Mouse (Mus musculus) central nervous system, embryonic 14 days (tissue): ENCODE data around the gene Pcbp1. TPM values are rescaled to one million over a fixed set of nuclear protein-coding genes. Genes with fewer than 3 reads are reported as not detected.

Experiments
- polyA plus RNA-seq: library from polyadenylated mRNA; depleted of rRNA; stranded (reverse); fragments of >200 nt; gene quantifications from 2 replicates; pipeline ENCODE4 v1.2.3, GENCODE M21; 2012; rRNA removed

Pcbp1 gene
- polyA plus RNA-seq: 240 and 247 TPM in 2 replicates

GRCm38 (mm10) chr6:86526032-86526960 is at the start of gene Pcbp1:
Gene Pcbp1 (minus strand): TSS chr6:86526321.

Other genes with a start within 250 kb of the Pcbp1 start
- 47.6 and 51.4 TPM in 2 replicates for gene Fam136a, start 160.7 kb downstream of the Pcbp1 start, polyA plus RNA-seq
- 573 and 729 TPM in 2 replicates for gene Snrpg, start 155.0 kb downstream of the Pcbp1 start, polyA plus RNA-seq
- gene Pcyox1, start 129.2 kb downstream of the Pcbp1 start, polyA plus RNA-seq: 61.4 and 71.0 TPM in 2 replicates
- gene Tia1, start 122.1 kb downstream of the Pcbp1 start, polyA plus RNA-seq: 324 and 385 TPM in 2 replicates
- gene Gm44790, start 99.7 kb downstream of the Pcbp1 start, polyA plus RNA-seq: 1.8 and 2.5 TPM in 2 replicates
- 19.0 and 21.5 TPM in 2 replicates for gene C87436, start 87.9 kb downstream of the Pcbp1 start, polyA plus RNA-seq
- 1.4 and 2.6 TPM in 2 replicates for gene Asprv1, start 101.8 kb upstream of the Pcbp1 start, polyA plus RNA-seq
- 19.0 and 19.1 TPM in 2 replicates for gene Mxd1, start 142.8 kb upstream of the Pcbp1 start, polyA plus RNA-seq
- gene Snrnp27, start 158.2 kb upstream of the Pcbp1 start, polyA plus RNA-seq: 61.2 and 76.3 TPM in 2 replicates
- gene Gmcl1, start 207.1 kb upstream of the Pcbp1 start, polyA plus RNA-seq: 34.3 and 37.4 TPM in 2 replicates